Mouse (Mus musculus) ES-E14 (cell line): ENCODE results near the gene Fbln7.

Source experiments
- CHD2 ChIP-seq: IDR thresholded peaks from 2 replicates; pipeline ENCODE4 v1.6.1; 2014; ENCODE audit warnings: mild to moderate bottlenecking, low read depth, low read length, inconsistent platforms
- HCFC1 ChIP-seq: IDR thresholded peaks from 2 replicates; pipeline ENCODE4 v1.6.1; 2012; ENCODE audit warnings: low read length, inconsistent platforms, borderline replicate concordance; ENCODE audit not compliant: insufficient read depth
- MAFK ChIP-seq: IDR thresholded peaks from 2 replicates; pipeline ENCODE4 v1.6.1; 2014; ENCODE audit warnings: mild to moderate bottlenecking, low read depth, low read length, inconsistent platforms; ENCODE audit not compliant: insufficient read depth
- ZC3H11A ChIP-seq: IDR thresholded peaks from 2 replicates; pipeline ENCODE4 v1.6.1; 2012; ENCODE audit warnings: low read depth, mild to moderate bottlenecking, inconsistent platforms, low read length, borderline replicate concordance

- TF ChIP-seq MAFK (no peak), HCFC1 (no peak), ZC3H11A (no peak), CHD2 (no peak)
Observed at GRCm38 (mm10) chr2:128903661-128904060, 40.9 kb downstream of the Fbln7 start.
